Mouse (Mus musculus) hindbrain, embryonic 14.5 days (tissue): ENCODE results near the gene Olfr417. TPM values are rescaled to one million over a fixed set of nuclear protein-coding genes. Genes with fewer than 3 reads are reported as not detected.

Experiments
- polyA plus RNA-seq: library from polyadenylated mRNA; unstranded; fragments of >200 nt; fragmentation: Nextera tagmentation; extraction: Ambion mirVana; gene quantifications from 2 replicates; pipeline ENCODE4 v1.2.1, GENCODE M21; 2014

The Olfr417 gene
- polyA plus RNA-seq, 1 experiment from 2014 or later: not detected

Other genes with a start within 250 kb of the Olfr417 start
- not detected in 2 replicates for gene Olfr231, start 244.0 kb upstream of the Olfr417 start, polyA plus RNA-seq
- not detected in 2 replicates for gene Olfr424, start 233.6 kb upstream of the Olfr417 start, polyA plus RNA-seq
- gene Olfr420, start 209.5 kb upstream of the Olfr417 start, polyA plus RNA-seq: not detected in 2 replicates
- gene Spta1, start 192.3 kb upstream of the Olfr417 start, polyA plus RNA-seq: 0.12 and 0.37 TPM in 2 replicates
- not detected in 2 replicates for gene Olfr419, start 113.1 kb upstream of the Olfr417 start, polyA plus RNA-seq
- not detected in 2 replicates for gene Mptx1, start 34.6 kb upstream of the Olfr417 start, polyA plus RNA-seq
- not detected in 2 replicates for gene Olfr248, start 25.9 kb downstream of the Olfr417 start, polyA plus RNA-seq
- not detected in 2 replicates for gene Olfr414, start 58.9 kb downstream of the Olfr417 start, polyA plus RNA-seq
- gene Olfr220, start 77.0 kb downstream of the Olfr417 start, polyA plus RNA-seq: not detected in 2 replicates
- gene Fmn2, start 136.7 kb downstream of the Olfr417 start, polyA plus RNA-seq: 8.3 and 9.6 TPM in 2 replicates